Mouse (Mus musculus): Measurements from ENCODE around the gene Zfp119b.
"Not testable (repeated sequence)": the region's sequence is repeated elsewhere in the genome, so short reads cannot be mapped to it uniquely, and the experiment has no call there.

The Zfp119b gene

GRCm38 (mm10) chr17:55892406-55892955 lies 56.8 kb downstream of the Zfp119b start:
- not testable (repeated sequence) for DNase-seq (ENCODE audit: low read depth, low spot score)

Measured in telencephalon, adult 2 months (tissue).